Mouse (Mus musculus) lung, postnatal 0 days (tissue): ENCODE results near the gene Adgrb3. TPM values are rescaled to one million over a fixed set of nuclear protein-coding genes. Genes with fewer than 3 reads are reported as not detected.

Source experiments
- ATAC-seq: fragments of 200-750 bp; cut with Nextera tagmentation; 2 replicates; pipeline ENCODE4 v1.8.0; 2017; ENCODE audit warnings: moderate library complexity
- DNase-seq: peaks from one replicate; pipeline ENCODE4 v3.0.0-alpha.2; 2016; ENCODE audit warnings: low spot score
- H3K27ac ChIP-seq: fragments of 300-500 bp; sonication (generic); 2 replicates; pipeline ENCODE4 v1.5.1; 2014; ENCODE audit warnings: antibody characterized with exemption, mild to moderate bottlenecking, low read length, mixed read lengths
- H3K27me3 ChIP-seq: fragments of 300-500 bp; sonication (generic); replicated peaks from 2 replicates; pipeline ENCODE4 v1.6.1; 2014; ENCODE audit warnings: low read length, mixed read lengths; ENCODE audit not compliant: insufficient read depth
- H3K36me3 ChIP-seq: fragments of 300-500 bp; sonication (generic); 2 replicates; pipeline ENCODE4 v1.6.1; 2014; ENCODE audit warnings: low read length, mixed read lengths; ENCODE audit not compliant: insufficient read depth
- H3K4me1 ChIP-seq: fragments of 300-500 bp; sonication (generic); 2 replicates; pipeline ENCODE4 v1.6.1; 2014; ENCODE audit warnings: antibody characterized with exemption, low read depth, low read length, mixed read lengths; ENCODE audit not compliant: insufficient read depth
- H3K4me2 ChIP-seq: fragments of 300-500 bp; sonication (generic); replicated peaks from 2 replicates; pipeline ENCODE4 v1.6.1; 2014; ENCODE audit warnings: low read depth, mild to moderate bottlenecking, low read length, moderate library complexity, mixed read lengths
- H3K4me3 ChIP-seq: fragments of 300-500 bp; sonication (generic); 2 replicates; pipeline ENCODE4 v1.5.1; 2014; ENCODE audit warnings: low read depth, low read length
- H3K9ac ChIP-seq: fragments of 300-500 bp; sonication (generic); replicated peaks from 2 replicates; pipeline ENCODE4 v1.6.1; 2014; ENCODE audit warnings: low read depth, mild to moderate bottlenecking
- H3K9me3 ChIP-seq: fragments of 300-500 bp; sonication (generic); 2 replicates; pipeline ENCODE4 v1.6.1; 2016; ENCODE audit warnings: low read length, mixed read lengths
- CTCF ChIP-seq: IDR thresholded peaks from 2 replicates; pipeline ENCODE4 v1.5.1; 2016; ENCODE audit warnings: antibody characterized with exemption, mild to moderate bottlenecking
- EP300 ChIP-seq: IDR thresholded peaks from 2 replicates; pipeline ENCODE4 v1.6.1; 2016; ENCODE audit warnings: antibody characterized with exemption, mild to moderate bottlenecking, control low read depth
- WGBS: fragments of 180-500 bp; shearing (Covaris S2); extraction: QIAGEN DNeasy Blood & Tissue Kit; methylation state at CpG from one replicate; pipeline ENCODE4 v1.1.7; 2014; 5-methylcytosine and 5-hydroxymethylcytosine counted together
- polyA plus RNA-seq: library from polyadenylated mRNA; unstranded; fragments of >200 nt; fragmentation: Nextera tagmentation; extraction: Ambion mirVana; gene quantifications from 2 replicates; pipeline ENCODE4 v1.2.1, GENCODE M21; 2015

Adgrb3 gene
- 0.05 TPM in 1 of 2 replicates, not detected in the other for polyA plus RNA-seq

DNA sequence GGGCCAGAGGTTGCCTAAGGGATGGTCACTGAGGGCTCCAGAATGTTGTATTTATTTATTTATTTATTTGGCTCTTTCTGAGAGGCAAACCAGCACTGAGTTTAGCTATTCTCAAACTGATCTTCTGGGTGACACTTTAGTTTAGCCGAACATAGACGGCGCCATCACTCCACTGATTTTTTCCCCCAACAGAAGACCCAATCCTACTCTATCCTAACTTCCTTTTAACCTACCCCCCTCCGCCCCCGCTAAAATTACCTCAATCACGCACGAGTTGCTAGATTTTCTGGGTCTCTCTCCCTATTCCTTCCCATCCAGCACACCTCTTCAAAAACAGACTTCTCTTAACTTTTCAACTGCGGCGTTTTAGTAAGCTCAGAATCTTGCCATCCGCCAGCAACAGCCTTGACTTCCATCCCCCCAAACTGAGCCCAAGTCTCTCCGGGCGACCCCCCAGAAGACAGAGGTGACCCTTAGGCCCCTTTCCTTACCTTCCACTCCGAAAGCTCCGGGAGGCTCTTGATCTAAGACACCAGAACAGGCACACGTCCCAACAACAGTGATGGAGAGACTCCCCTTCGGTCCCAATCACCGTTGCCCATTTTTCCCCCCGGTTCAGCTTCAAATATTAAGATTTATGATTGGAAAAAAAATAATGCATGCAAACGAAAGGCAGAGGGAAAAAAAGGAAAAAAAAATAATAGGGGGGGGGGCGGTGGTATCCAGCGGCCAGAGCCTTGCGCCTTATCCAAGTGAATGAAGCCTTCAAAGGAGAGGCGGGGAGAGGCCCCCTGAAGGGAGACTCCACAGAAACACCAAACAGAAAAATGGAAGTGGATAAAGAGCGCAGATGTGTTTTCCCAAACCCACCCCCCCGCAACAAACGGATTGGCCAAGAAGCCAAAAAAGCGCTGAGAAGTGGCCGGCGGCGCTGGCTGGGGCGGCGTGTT lies at the start of gene Adgrb3:
Gene Adgrb3 (minus strand): TSS at position 737 of the 950 bp plus-strand sequence.
- H3K9me3 ChIP-seq = no peaks in the 10 kb centered on the region
- H3K27me3 ChIP-seq = peaks cover 9% of the 10 kb centered on the region
- peak within 1 kb of the TSS; percentile 41 for H3K4me3 ChIP-seq
- no peaks in the 10 kb centered on the region for H3K4me1 ChIP-seq
- TF ChIP-seq EP300 = no peak
- TF ChIP-seq CTCF = no peak
- DNase-seq (no peak), ATAC-seq (no peak)
- H3K36me3 ChIP-seq = no peaks in the 10 kb centered on the region
- peak within 1 kb of the TSS; percentile 82 for H3K4me2 ChIP-seq
- H3K27ac ChIP-seq = no peak within 1 kb of the TSS
- H3K9ac ChIP-seq = no peak within 1 kb of the TSS
- WGBS = 5% methylated on average over 26 of the region's 32 CpGs

GRCm38 (mm10) chr1:25877526-25877925 lies 48.0 kb upstream of the Adgrb3 start:
- 82% methylated on average over 5 of the region's 5 CpGs for WGBS
- no peak overlapping the region for H3K4me3 ChIP-seq
- no peak overlapping the region for H3K4me2 ChIP-seq
- DNase-seq (no peak), ATAC-seq (no peak)
- no peaks in the 10 kb centered on the region for H3K4me1 ChIP-seq
- no peaks in the 10 kb centered on the region for H3K36me3 ChIP-seq
- TF ChIP-seq EP300 (no peak), CTCF (no peak)
- H3K9me3 ChIP-seq = no peaks in the 10 kb centered on the region
- no peaks in the 10 kb centered on the region for H3K27me3 ChIP-seq
- no peak overlapping the region for H3K27ac ChIP-seq
- H3K9ac ChIP-seq = no peak overlapping the region

GRCm38 (mm10) chr1:25857473-25857872 lies 28.0 kb upstream of the Adgrb3 start:
- H3K27me3 ChIP-seq = no peaks in the 10 kb centered on the region
- H3K4me2 ChIP-seq = no peak overlapping the region
- ATAC-seq = no peak
- DNase-seq = no peak
- 85% methylated on average over 2 of the region's 2 CpGs for WGBS
- no peak overlapping the region for H3K27ac ChIP-seq
- no peak overlapping the region for H3K4me3 ChIP-seq
- H3K4me1 ChIP-seq = no peaks in the 10 kb centered on the region
- no peak overlapping the region for H3K9ac ChIP-seq
- TF ChIP-seq CTCF = no peak
- TF ChIP-seq EP300 = no peak
- no peaks in the 10 kb centered on the region for H3K9me3 ChIP-seq
- no peaks in the 10 kb centered on the region for H3K36me3 ChIP-seq

DNA sequence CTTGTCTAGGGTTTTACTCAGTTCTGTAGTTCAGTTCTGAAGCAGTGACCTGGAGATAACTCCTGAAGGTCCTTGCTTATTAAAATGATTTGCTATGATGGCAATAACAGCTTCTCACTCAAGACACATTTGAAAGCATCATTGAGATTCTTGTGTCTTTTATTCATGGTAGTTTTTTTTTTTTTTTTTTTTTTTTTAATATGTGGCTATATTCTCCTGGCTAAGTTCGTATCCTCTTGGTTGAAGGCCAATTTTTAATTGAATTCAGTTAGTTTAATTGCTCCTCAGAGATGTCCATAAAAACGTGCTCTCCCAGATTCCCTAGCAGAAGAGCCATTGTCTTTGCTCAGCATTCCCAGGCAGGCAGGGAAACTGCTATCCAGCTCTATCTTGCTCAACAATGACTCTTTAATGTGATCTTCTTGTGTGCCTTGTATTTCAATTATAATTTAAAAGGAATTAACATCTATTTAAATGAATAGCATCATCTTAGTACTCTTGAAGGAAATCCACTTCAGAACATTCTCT lies 25.0 kb upstream of the Adgrb3 start:
- TF ChIP-seq EP300 = no peak
- TF ChIP-seq CTCF = no peak
- no peak overlapping the region for H3K4me2 ChIP-seq
- ATAC-seq (no peak), DNase-seq (no peak)
- no peak overlapping the region for H3K9ac ChIP-seq
- no peaks in the 10 kb centered on the region for H3K4me1 ChIP-seq
- no peak overlapping the region for H3K27ac ChIP-seq
- H3K9me3 ChIP-seq = no peaks in the 10 kb centered on the region
- H3K36me3 ChIP-seq = no peaks in the 10 kb centered on the region
- 42% methylated on average over 2 of the region's 2 CpGs for WGBS
- H3K4me3 ChIP-seq = no peak overlapping the region
- no peaks in the 10 kb centered on the region for H3K27me3 ChIP-seq

DNA sequence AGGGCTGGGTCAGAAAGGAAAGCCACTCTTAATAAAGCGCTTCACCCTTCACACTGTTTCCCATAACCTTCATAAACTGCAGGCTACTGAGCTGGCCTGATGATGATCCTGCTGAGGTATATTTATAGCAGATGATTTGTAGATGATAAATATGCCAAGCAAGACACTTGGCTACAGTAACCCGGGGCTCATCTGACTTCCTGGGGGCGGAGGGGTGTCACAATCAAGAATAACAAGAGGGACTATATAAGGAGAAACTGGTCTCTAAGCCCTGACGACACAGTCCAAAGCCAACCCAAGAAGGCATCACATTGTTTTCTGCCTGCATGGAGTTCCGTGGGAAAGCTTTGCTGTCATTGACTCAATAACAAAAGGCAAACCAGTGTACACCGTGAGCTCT lies 2.8 kb upstream of the Adgrb3 start:
- H3K36me3 ChIP-seq = no peaks in the 10 kb centered on the region
- ATAC-seq = no peak
- no peak overlapping the region for H3K4me3 ChIP-seq
- H3K9me3 ChIP-seq = no peaks in the 10 kb centered on the region
- no peak overlapping the region for H3K9ac ChIP-seq
- 61% methylated on average over 6 of the region's 6 CpGs for WGBS
- no peak overlapping the region for H3K27ac ChIP-seq
- H3K4me1 ChIP-seq = no peaks in the 10 kb centered on the region
- no peak for TF ChIP-seq CTCF
- no peak for TF ChIP-seq EP300
- H3K27me3 ChIP-seq = peaks cover 9% of the 10 kb centered on the region
- H3K4me2 ChIP-seq = no peak overlapping the region
- DNase-seq = no peak

DNA sequence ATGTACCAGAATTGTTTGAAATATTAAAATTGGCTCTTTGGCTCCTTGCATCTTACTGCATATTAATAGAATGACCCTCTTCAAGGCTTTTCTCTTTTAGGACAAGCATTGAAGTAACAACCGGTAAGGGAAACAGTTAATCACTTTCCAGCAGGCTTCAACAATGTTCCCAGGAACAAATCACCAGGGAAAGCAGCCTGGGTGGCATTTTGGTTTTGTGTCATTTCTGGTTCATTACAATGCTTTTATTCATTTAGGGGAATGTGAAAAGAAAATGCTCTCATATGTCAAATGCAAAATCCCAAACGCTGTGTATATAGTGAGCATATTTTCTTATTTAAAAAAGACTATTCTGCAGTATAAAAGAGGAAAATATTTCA lies 2.0 kb upstream of the Adgrb3 start:
- DNase-seq (no peak), ATAC-seq (no peak)
- Histone ChIP-seq H3K27me3 (peaks cover 9% of the 10 kb centered on the region), H3K27ac (no peak overlapping the region), H3K9ac (no peak overlapping the region), H3K4me2 (no peak overlapping the region), H3K9me3 (no peaks in the 10 kb centered on the region), H3K4me3 (no peak overlapping the region), H3K4me1 (no peaks in the 10 kb centered on the region), H3K36me3 (no peaks in the 10 kb centered on the region)
- WGBS = 55% methylated on average over 2 of the region's 2 CpGs
- TF ChIP-seq CTCF (no peak), EP300 (no peak)
